Mouse (Mus musculus) brown adipose tissue, adult 24 weeks (tissue): ENCODE measurements around the gene H2-Eb2. TPM values are rescaled to one million over a fixed set of nuclear protein-coding genes. Genes with fewer than 3 reads are reported as not detected.

ENCODE experiments used
- H3K27ac ChIP-seq: fragments of 200-500 bp; replicated peaks from 2 replicates; pipeline ENCODE4 v1.5.1; 2012; ENCODE audit warnings: low read depth, mild to moderate bottlenecking, low read length
- H3K4me1 ChIP-seq: fragments of 200-500 bp; 2 replicates; pipeline ENCODE4 v1.6.1; 2012; ENCODE audit warnings: low read length, mixed read lengths; ENCODE audit not compliant: control insufficient read depth, insufficient read depth, insufficient read length
- H3K4me3 ChIP-seq: fragments of 200-500 bp; 2 replicates; pipeline ENCODE4 v1.5.1; 2012; ENCODE audit warnings: low read depth, mild to moderate bottlenecking, low read length, moderate library complexity; ENCODE audit not compliant: insufficient read depth
- polyA plus RNA-seq: library from polyadenylated mRNA; stranded (reverse); fragments of >200 nt; gene quantifications from 2 replicates; pipeline ENCODE4 v1.2.4, GENCODE M21; 2012; ENCODE audit not compliant: missing spikeins, insufficient read depth, insufficient read length

H2-Eb2 gene
- polyA plus RNA-seq, 1 experiment: not detected

GRCm38 (mm10) chr17:34362954-34363546 lies 37.6 kb downstream of the H2-Eb2 start:
- Histone ChIP-seq H3K4me1 (no peaks in the 10 kb centered on the region), H3K4me3 (no peak overlapping the region), H3K27ac (no peak overlapping the region)

GRCm38 (mm10) chr17:34363676-34364310 lies 38.3 kb downstream of the H2-Eb2 start:
- Histone ChIP-seq H3K27ac (peak overlapping the region; percentile 52; the same call in 1 of the 2 replicates), H3K4me1 (no peaks in the 10 kb centered on the region), H3K4me3 (no peak overlapping the region)

GRCm38 (mm10) chr17:34365031-34365430 lies 39.6 kb downstream of the H2-Eb2 start:
- H3K4me1 ChIP-seq: no peaks in the 10 kb centered on the region
- no peak overlapping the region for H3K4me3 ChIP-seq
- peak overlapping the region; percentile 14 for H3K27ac ChIP-seq

GRCm38 (mm10) chr17:34370563-34370962 lies 45.1 kb downstream of the H2-Eb2 start:
- no peak overlapping the region for H3K4me3 ChIP-seq
- H3K27ac ChIP-seq: no peak overlapping the region
- no peaks in the 10 kb centered on the region for H3K4me1 ChIP-seq

- Histone ChIP-seq H3K27ac (no peak overlapping the region), H3K4me1 (no peaks in the 10 kb centered on the region), H3K4me3 (no peak overlapping the region)
These were observed 47.7 kb downstream of the H2-Eb2 start for GRCm38 (mm10) chr17:34373055-34373709.

GRCm38 (mm10) chr17:34376847-34377246 lies 51.4 kb downstream of the H2-Eb2 start, which contains the start of gene Btnl1:
TSS of gene Btnl1 (plus strand) at chr17:34377132.
- Histone ChIP-seq H3K4me3 (no peak within 1 kb of the TSS), H3K4me1 (no peaks in the 10 kb centered on the region), H3K27ac (no peak within 1 kb of the TSS)

- Histone ChIP-seq H3K4me1 (no peaks in the 10 kb centered on the region), H3K4me3 (no peak overlapping the region), H3K27ac (no peak overlapping the region)
These were observed 52.2 kb downstream of the H2-Eb2 start for GRCm38 (mm10) chr17:34377450-34378209.

GRCm38 (mm10) chr17:34378716-34379115 lies 53.3 kb downstream of the H2-Eb2 start:
- Histone ChIP-seq H3K27ac (no peak overlapping the region), H3K4me1 (no peaks in the 10 kb centered on the region), H3K4me3 (no peak overlapping the region)

- H3K4me3 ChIP-seq: no peak overlapping the region
- no peak overlapping the region for H3K27ac ChIP-seq
- H3K4me1 ChIP-seq: no peaks in the 10 kb centered on the region
These were observed 54.0 kb downstream of the H2-Eb2 start for GRCm38 (mm10) chr17:34379451-34379850.

- Histone ChIP-seq H3K4me1 (no peaks in the 10 kb centered on the region), H3K4me3 (no peak overlapping the region), H3K27ac (no peak overlapping the region)
These were observed 56.4 kb downstream of the H2-Eb2 start for GRCm38 (mm10) chr17:34381876-34382275.

- Histone ChIP-seq H3K4me3 (no peak overlapping the region), H3K27ac (no peak overlapping the region), H3K4me1 (no peaks in the 10 kb centered on the region)
These were observed 57.7 kb downstream of the H2-Eb2 start for GRCm38 (mm10) chr17:34383212-34383611.

GRCm38 (mm10) chr17:34384699-34385098 lies 59.2 kb downstream of the H2-Eb2 start:
- H3K4me1 ChIP-seq: no peaks in the 10 kb centered on the region
- H3K4me3 ChIP-seq: no peak overlapping the region
- no peak overlapping the region for H3K27ac ChIP-seq

GRCm38 (mm10) chr17:34386656-34387055 lies 61.2 kb downstream of the H2-Eb2 start:
- no peak overlapping the region for H3K4me3 ChIP-seq
- H3K4me1 ChIP-seq: no peaks in the 10 kb centered on the region
- no peak overlapping the region for H3K27ac ChIP-seq

- Histone ChIP-seq H3K4me3 (no peak overlapping the region), H3K27ac (no peak overlapping the region)
These were observed 63.0 kb downstream of the H2-Eb2 start for GRCm38 (mm10) chr17:34388513-34388912.

More at GRCm38 (mm10) chr17:34388513-34388912, 63.0 kb downstream of the H2-Eb2 start:
- no peaks in the 10 kb centered on the region for H3K4me1 ChIP-seq
